Mouse (Mus musculus) limb, embryonic 10.5 days (tissue): Measurements from ENCODE around the gene Gpr15. TPM values are rescaled to one million over a fixed set of nuclear protein-coding genes. Genes with fewer than 3 reads are reported as not detected.

Source experiments
- DNase-seq: peaks from one replicate; pipeline ENCODE4 v3.0.0-alpha.2; 2017; ENCODE audit warnings: low spot score
- H3K27ac ChIP-seq: fragments of 300-500 bp; sonication (generic); 2 replicates; pipeline ENCODE4 v1.5.1; 2016; ENCODE audit warnings: mild to moderate bottlenecking
- H3K27me3 ChIP-seq: fragments of 300-500 bp; sonication (generic); 2 replicates; pipeline ENCODE4 v1.6.1; 2016; ENCODE audit warnings: low read depth, mild to moderate bottlenecking; ENCODE audit not compliant: poor library complexity, severe bottlenecking
- H3K36me3 ChIP-seq: fragments of 300-500 bp; sonication (generic); 2 replicates; pipeline ENCODE4 v1.6.1; 2016; ENCODE audit warnings: mild to moderate bottlenecking, moderate library complexity
- H3K4me1 ChIP-seq: fragments of 300-500 bp; sonication (generic); 2 replicates; pipeline ENCODE4 v1.6.1; 2016
- H3K4me3 ChIP-seq: fragments of 300-500 bp; sonication (generic); 2 replicates; pipeline ENCODE4 v1.5.1; 2016; ENCODE audit warnings: mild to moderate bottlenecking, moderate library complexity
- H3K9me3 ChIP-seq: fragments of 300-500 bp; sonication (generic); replicated peaks from 2 replicates; pipeline ENCODE4 v1.6.1; 2016; ENCODE audit warnings: mild to moderate bottlenecking
- WGBS: fragments of 180-500 bp; shearing (Covaris S2); methylation state at CpG from one replicate; pipeline ENCODE4 v1.1.7; 2016; 5-methylcytosine and 5-hydroxymethylcytosine counted together
- polyA plus RNA-seq: library from polyadenylated mRNA; unstranded; fragments of >200 nt; fragmentation: Nextera tagmentation; extraction: Ambion mirVana; gene quantifications from 2 replicates; pipeline ENCODE4 v1.2.1, GENCODE M21; 2016

Gpr15 gene
- polyA plus RNA-seq, 1 experiment from 2014 or later, result not detected

GRCm38 (mm10) chr16:58696796-58697195 is 22.1 kb downstream of the Gpr15 start:
- DNase-seq, result no peak
- no peak overlapping the region for H3K27ac ChIP-seq
- H3K9me3 ChIP-seq, result no peaks in the 10 kb centered on the region
- H3K4me1 ChIP-seq, result peaks cover 6% of the 10 kb centered on the region
- no peak overlapping the region for H3K4me3 ChIP-seq
- 88% methylated on average over 3 of the region's 3 CpGs for WGBS
- no peaks in the 10 kb centered on the region for H3K36me3 ChIP-seq
- H3K27me3 ChIP-seq, result no peaks in the 10 kb centered on the region

DNA sequence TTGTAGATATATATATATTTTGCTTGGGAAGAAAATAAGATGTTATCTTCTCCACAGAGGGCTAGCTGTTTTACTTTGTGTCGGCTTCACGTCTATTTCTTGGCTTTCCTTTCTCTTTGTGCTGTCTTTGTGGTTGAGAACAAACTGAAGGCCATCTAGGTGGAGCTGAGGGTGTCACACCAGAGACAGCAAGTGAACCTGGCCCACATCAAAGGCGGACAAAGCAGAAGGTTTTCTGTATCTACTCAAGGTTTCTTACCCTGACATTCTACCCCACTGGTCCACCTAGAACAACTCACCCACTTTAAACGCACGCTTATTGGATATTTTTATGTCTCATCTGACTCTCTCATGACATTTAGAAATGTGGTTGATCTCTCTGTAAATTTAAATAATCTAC is 24.8 kb downstream of the Gpr15 start:
- H3K27ac ChIP-seq, result no peak overlapping the region
- no peaks in the 10 kb centered on the region for H3K27me3 ChIP-seq
- no peaks in the 10 kb centered on the region for H3K4me1 ChIP-seq
- no peaks in the 10 kb centered on the region for H3K36me3 ChIP-seq
- no peak overlapping the region for H3K4me3 ChIP-seq
- WGBS, result 92% methylated on average over 5 of the region's 5 CpGs
- H3K9me3 ChIP-seq, result no peaks in the 10 kb centered on the region
- no peak for DNase-seq

DNA sequence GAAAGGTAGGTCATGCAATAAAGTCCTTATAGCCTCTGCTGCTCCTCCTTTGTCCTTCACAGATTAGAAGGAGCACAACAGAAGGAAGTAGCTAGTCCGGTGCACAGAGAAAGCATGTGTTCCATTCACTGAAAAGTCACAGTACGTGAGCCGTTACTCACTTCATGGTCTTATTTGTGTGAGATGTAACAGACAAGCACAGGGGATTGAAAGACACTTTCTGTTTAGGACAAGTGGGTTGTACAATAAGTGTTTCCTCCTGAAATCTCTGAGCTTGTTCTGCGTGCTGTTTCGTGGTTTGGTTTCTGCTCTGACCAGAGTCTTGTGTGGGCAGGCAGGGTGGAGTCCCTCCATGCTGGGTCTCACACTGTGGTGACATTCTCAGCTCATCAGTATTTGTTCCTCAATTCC is 28.5 kb downstream of the Gpr15 start:
- H3K27ac ChIP-seq, result no peak overlapping the region

GRCm38 (mm10) chr16:58689555-58690169 is 29.2 kb downstream of the Gpr15 start:
- Histone ChIP-seq H3K4me1 (no peaks in the 10 kb centered on the region), H3K9me3 (no peaks in the 10 kb centered on the region), H3K36me3 (no peaks in the 10 kb centered on the region), H3K4me3 (no peak overlapping the region), H3K27me3 (no peaks in the 10 kb centered on the region), H3K27ac (no peak overlapping the region)
- WGBS, result 88% methylated on average over 5 of the region's 5 CpGs
- no peak for DNase-seq

More for the DNA sequence above, 28.5 kb downstream of the Gpr15 start:
- Histone ChIP-seq H3K9me3 (no peaks in the 10 kb centered on the region), H3K36me3 (no peaks in the 10 kb centered on the region), H3K4me3 (no peak overlapping the region), H3K27me3 (no peaks in the 10 kb centered on the region), H3K4me1 (no peaks in the 10 kb centered on the region)
- DNase-seq, result no peak
- WGBS, result 93% methylated on average over 5 of the region's 5 CpGs

DNA sequence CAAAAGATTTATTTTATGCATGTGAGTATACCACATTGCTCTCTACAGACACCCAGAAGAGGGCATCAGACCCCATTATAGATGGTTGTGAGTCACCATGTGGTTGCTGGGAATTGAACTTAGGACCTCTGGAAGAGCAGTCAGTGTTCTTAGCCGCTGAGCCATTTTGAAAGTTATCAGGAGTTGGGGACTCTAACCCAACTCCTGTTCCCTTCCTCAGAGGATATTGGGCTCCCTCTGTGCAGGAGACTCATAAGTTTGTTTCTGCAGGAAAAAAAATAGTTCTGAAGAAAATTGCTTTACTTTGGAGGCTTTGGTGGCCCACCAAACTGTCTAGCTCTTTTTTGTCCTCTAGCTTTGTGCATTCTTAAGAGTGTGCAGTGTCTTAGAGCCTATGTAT is 30.3 kb downstream of the Gpr15 start:
- DNase-seq, result no peak
- no peaks in the 10 kb centered on the region for H3K36me3 ChIP-seq
- no peak overlapping the region for H3K27ac ChIP-seq
- no peaks in the 10 kb centered on the region for H3K9me3 ChIP-seq
- no peaks in the 10 kb centered on the region for H3K4me1 ChIP-seq
- 91% methylated on average over 1 of the region's 1 CpGs for WGBS
- no peak overlapping the region for H3K4me3 ChIP-seq
- no peaks in the 10 kb centered on the region for H3K27me3 ChIP-seq

DNA sequence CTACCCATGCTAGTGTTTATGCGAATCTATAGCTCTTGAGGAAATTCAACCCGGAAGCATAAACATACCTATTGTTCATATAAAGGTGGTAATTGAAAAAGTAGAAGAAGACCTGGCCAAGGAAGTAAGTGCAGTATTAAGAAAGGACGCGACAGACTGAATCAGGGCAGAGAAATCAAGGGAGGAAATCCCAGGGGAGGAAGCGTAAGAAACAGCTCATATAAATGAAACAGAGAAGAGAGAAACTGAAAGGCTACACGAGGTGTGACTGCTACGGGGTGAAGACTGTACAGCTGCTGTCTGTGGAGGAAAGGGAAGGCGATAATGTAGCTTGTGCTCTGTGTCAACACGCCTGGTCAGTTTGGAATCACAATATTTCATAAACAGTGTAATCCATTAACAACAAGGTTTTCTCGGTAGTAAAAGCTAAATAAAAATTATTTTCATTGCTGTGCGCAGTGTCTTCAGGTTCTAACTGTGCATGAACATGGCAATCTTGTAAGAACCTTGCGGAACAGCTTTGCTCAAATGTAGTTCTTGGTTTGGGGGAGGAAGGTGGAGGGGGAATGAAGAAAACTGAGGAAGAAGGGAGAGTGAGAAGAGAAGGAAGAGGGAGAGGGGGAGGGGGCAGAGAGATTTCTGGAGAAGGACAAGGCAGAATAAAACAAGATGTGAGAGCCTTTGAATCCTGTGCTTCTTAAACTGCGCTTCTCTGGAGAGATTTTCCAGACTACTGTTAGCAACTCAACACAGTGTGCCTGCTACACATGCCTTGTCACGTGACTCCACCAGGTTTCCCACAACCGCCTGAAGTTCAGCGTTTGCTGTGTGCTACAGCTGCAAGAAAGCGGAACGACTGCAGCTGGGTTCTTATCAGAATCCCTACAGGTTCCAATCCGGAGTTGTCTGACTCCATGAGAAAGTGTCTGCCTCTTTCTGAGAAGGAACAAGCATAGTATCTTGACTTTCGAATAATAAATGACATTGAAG is 33.0 kb downstream of the Gpr15 start:
- H3K27me3 ChIP-seq, result no peaks in the 10 kb centered on the region

DNA sequence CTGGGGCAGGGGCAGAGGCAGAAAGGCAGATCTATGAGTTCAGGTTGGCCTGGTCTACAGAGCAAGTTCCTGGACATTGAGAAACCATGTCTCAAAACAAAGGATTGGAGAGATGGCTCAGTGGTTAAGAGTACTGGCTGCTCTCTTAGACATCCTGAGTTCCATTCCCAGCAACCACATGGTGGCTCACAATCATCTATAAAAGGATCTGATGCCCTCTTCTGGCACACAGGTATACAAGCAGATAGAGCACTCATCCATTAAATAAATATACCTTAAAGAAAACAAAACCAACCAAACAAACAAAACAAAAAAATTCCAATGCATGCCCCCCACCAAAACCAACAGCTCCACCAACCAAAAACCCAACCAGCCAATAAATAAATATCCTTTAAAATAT is 34.3 kb downstream of the Gpr15 start:
- Histone ChIP-seq H3K36me3 (peaks cover 9% of the 10 kb centered on the region), H3K27ac (no peak overlapping the region), H3K4me1 (no peaks in the 10 kb centered on the region), H3K9me3 (no peaks in the 10 kb centered on the region), H3K4me3 (no peak overlapping the region), H3K27me3 (no peaks in the 10 kb centered on the region)
- DNase-seq, result no peak

More for the DNA sequence above, 33.0 kb downstream of the Gpr15 start:
- Histone ChIP-seq H3K9me3 (no peaks in the 10 kb centered on the region), H3K4me1 (no peaks in the 10 kb centered on the region), H3K27ac (no peak overlapping the region), H3K4me3 (no peak overlapping the region), H3K36me3 (peaks cover 5% of the 10 kb centered on the region)
- no peak for DNase-seq
- WGBS, result 86% methylated on average over 20 of the region's 20 CpGs

- 89% methylated on average over 4 of the region's 4 CpGs for WGBS
- Histone ChIP-seq H3K9me3 (no peaks in the 10 kb centered on the region), H3K27ac (no peak overlapping the region), H3K36me3 (peaks cover 9% of the 10 kb centered on the region), H3K27me3 (no peaks in the 10 kb centered on the region), H3K4me1 (no peaks in the 10 kb centered on the region), H3K4me3 (no peak overlapping the region)
- DNase-seq, result no peak
Observed at GRCm38 (mm10) chr16:58683911-58684310, 35.0 kb downstream of the Gpr15 start.

DNA sequence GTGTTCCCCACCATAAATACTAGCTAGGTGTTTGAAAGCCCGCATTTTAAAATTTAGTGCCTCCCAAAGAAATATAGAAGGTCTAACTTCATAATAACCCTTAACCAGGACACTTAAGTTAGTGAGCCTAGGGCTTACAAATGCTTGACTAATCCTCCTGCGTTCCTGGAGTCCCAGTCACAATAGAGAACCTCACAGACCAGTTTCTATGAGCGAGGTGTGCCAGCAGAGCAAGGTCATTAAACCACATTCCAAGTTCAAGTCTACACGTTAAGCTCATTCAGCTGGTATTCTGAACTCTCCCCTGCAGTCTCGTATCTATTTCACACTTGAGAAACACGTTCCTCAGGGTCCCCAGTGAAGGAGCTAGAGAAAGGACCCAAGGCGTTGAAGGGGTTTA is 36.0 kb downstream of the Gpr15 start:
- H3K9me3 ChIP-seq, result no peaks in the 10 kb centered on the region
- no peaks in the 10 kb centered on the region for H3K27me3 ChIP-seq
- no peaks in the 10 kb centered on the region for H3K4me1 ChIP-seq
- no peak for DNase-seq
- no peak overlapping the region for H3K4me3 ChIP-seq
- no peak overlapping the region for H3K27ac ChIP-seq
- 87% methylated on average over 7 of the region's 7 CpGs for WGBS
- peaks cover 18% of the 10 kb centered on the region for H3K36me3 ChIP-seq

GRCm38 (mm10) chr16:58682046-58682445 is 36.8 kb downstream of the Gpr15 start:
- Histone ChIP-seq H3K27me3 (no peaks in the 10 kb centered on the region), H3K4me1 (no peaks in the 10 kb centered on the region), H3K27ac (no peak overlapping the region), H3K36me3 (peaks cover 26% of the 10 kb centered on the region), H3K9me3 (no peaks in the 10 kb centered on the region), H3K4me3 (no peak overlapping the region)
- 93% methylated on average over 6 of the region's 6 CpGs for WGBS
- no peak for DNase-seq

DNA sequence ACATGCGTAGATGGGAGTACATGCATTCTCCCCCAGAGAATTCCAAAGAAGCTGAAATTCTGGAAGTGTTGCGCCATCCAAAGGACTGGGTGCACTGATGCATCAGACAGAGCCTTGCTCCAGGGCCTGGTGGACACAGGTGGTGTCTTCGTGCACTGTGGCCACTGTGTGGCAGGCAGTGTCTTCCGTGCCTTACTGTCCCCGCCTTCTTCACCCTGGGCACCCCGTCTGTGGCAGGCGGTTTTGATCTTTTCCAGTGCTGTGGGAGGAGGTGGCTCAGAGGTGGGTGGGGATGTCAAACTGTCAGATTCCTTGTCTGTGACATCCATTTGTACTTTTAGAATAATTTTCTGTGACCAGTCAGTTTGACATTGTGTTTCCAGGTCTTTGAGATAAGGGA is 40.2 kb downstream of the Gpr15 start:
- Histone ChIP-seq H3K27ac (no peak overlapping the region), H3K4me1 (no peaks in the 10 kb centered on the region), H3K9me3 (no peaks in the 10 kb centered on the region), H3K4me3 (no peak overlapping the region), H3K27me3 (no peaks in the 10 kb centered on the region), H3K36me3 (peaks cover 54% of the 10 kb centered on the region)
- no peak for DNase-seq
- 74% methylated on average over 7 of the region's 7 CpGs for WGBS

DNA sequence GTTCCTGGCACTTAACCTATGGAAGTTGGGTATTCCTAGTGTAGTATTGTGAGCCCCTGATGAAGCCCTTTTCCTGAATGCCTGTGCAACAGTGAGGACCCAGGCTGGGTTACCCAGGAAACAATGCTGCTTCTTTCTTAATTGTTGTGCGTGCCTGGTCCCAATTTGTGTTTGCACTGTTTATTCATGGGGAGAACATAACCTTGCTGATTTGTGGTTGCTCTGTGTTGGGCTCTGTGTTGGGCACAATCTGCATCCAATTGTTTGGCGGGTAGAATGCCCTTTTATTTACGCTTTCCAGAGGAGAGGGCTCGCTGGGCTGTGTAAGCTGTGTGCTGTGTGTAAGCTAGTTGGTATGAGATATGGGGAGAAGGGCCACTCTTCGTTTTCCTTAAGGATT is 41.4 kb downstream of the Gpr15 start:
- H3K27ac ChIP-seq, result no peak overlapping the region
- H3K27me3 ChIP-seq, result no peaks in the 10 kb centered on the region
- peaks cover 62% of the 10 kb centered on the region for H3K36me3 ChIP-seq
- 89% methylated on average over 5 of the region's 5 CpGs for WGBS
- no peaks in the 10 kb centered on the region for H3K9me3 ChIP-seq
- no peaks in the 10 kb centered on the region for H3K4me1 ChIP-seq
- no peak for DNase-seq
- H3K4me3 ChIP-seq, result no peak overlapping the region

- H3K36me3 ChIP-seq, result peaks cover 62% of the 10 kb centered on the region
- H3K9me3 ChIP-seq, result no peaks in the 10 kb centered on the region
- no peak overlapping the region for H3K4me3 ChIP-seq
- 96% methylated on average over 3 of the region's 3 CpGs for WGBS
- no peak overlapping the region for H3K27ac ChIP-seq
- H3K4me1 ChIP-seq, result no peaks in the 10 kb centered on the region
- no peak for DNase-seq
- no peaks in the 10 kb centered on the region for H3K27me3 ChIP-seq
Observed at GRCm38 (mm10) chr16:58676633-58677032, 42.2 kb downstream of the Gpr15 start.
